Mouse (Mus musculus): ENCODE measurements around the gene Hoxa4. TPM values are rescaled to one million over a fixed set of nuclear protein-coding genes. Genes with fewer than 3 reads are reported as not detected.

Gene Hoxa4
- polyA plus RNA-seq, 1 experiment from 2014 or later: 0.35 TPM

GRCm38 (mm10) chr6:52235267-52235666 lies 43.7 kb upstream of the Hoxa4 start:
- peaks cover 3% of the 10 kb centered on the region; the same call in 1 of the 2 replicates for H3K27me3 ChIP-seq
- peak overlapping the region; percentile 100 for H3K9ac ChIP-seq (replicated peaks)
- H3K9me3 ChIP-seq: no peaks in the 10 kb centered on the region
- peak overlapping the region; percentile 100 for H3K27ac ChIP-seq
- peaks cover 45% of the 10 kb centered on the region for H3K36me3 ChIP-seq
- ATAC-seq (ENCODE audit: insufficient number of reproducible peaks, insufficient read depth, low FRiP score, low TSS enrichment, low read depth): peak; percentile 22; the same call in 1 of the 2 replicates
- H3K4me3 ChIP-seq (replicated peaks): peak overlapping the region; percentile 99
- 16% methylated on average over 9 of the region's 9 CpGs for WGBS
- H3K4me2 ChIP-seq: peak overlapping the region; percentile 96
- H3K4me1 ChIP-seq (replicated peaks): peaks cover 24% of the 10 kb centered on the region

- WGBS: under 1% methylated on average over 68 of the region's 68 CpGs
- Histone ChIP-seq H3K4me2 (peak overlapping the region; percentile 96), H3K9me3 (no peaks in the 10 kb centered on the region), H3K9ac (replicated peaks) (peak overlapping the region; percentile 100), H3K27me3 (peaks cover 3% of the 10 kb centered on the region; the same call in 1 of the 2 replicates), H3K4me3 (replicated peaks) (peak overlapping the region; percentile 99), H3K4me1 (replicated peaks) (peaks cover 24% of the 10 kb centered on the region), H3K36me3 (peaks cover 51% of the 10 kb centered on the region), H3K27ac (peak overlapping the region; percentile 100)
- peak; percentile 37 for ATAC-seq (ENCODE audit: insufficient number of reproducible peaks, insufficient read depth, low FRiP score, low TSS enrichment, low read depth)
Observed at GRCm38 (mm10) chr6:52234428-52235140, 43.0 kb upstream of the Hoxa4 start.

DNA sequence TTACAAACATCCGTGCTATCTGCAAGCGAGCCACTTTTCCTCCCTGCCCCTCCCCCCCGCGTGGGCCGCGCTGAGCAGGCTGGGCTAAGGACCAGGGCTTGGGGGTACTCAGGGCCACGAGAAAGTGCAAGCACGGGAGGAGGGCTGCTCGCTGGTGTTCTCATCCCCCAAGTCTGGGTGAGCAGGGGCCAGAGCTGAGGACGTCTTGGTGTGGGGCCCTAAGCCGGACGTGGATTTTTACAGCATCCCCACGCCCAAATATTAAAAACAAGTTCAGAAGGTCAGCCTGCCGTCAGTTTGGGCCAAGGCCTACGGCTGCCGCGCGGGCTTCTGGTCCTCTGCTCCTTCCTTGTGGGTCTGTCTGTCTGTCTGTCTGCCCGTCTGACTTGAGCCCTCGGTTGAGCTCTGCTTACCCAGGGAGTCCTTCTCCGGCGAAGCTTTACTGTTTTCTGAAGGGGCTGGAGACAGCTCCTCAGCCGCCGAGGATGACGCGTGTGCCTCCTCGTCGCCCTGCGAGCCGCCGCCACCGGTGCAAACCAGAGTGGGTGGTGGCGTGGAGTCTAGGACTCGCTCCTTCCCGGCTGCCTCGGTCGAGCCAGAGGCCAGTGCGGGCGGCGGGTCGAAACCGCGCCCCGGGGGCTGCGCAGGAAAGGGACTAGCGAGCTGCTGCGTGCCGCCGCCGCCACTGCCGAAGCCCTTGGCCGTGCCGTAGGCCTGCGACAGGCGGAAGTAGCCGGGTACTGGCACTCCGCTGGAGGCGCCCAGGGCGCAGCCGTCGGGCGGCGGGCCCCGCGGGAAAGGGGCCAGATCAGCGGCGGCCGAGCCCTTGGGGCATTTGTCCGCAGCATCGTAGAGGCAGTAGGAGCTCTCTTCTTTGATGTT lies 42.2 kb upstream of the Hoxa4 start:
- WGBS: under 1% methylated on average over 70 of the region's 70 CpGs
- peak overlapping the region; percentile 96 for H3K4me2 ChIP-seq
- H3K9ac ChIP-seq (replicated peaks): peak overlapping the region; percentile 100
- H3K27me3 ChIP-seq: peaks cover 3% of the 10 kb centered on the region; the same call in 1 of the 2 replicates
- peaks cover 57% of the 10 kb centered on the region for H3K36me3 ChIP-seq
- H3K9me3 ChIP-seq: no peaks in the 10 kb centered on the region
- ATAC-seq (ENCODE audit: insufficient number of reproducible peaks, insufficient read depth, low FRiP score, low TSS enrichment, low read depth): no peak
- peaks cover 24% of the 10 kb centered on the region for H3K4me1 ChIP-seq (replicated peaks)
- peak overlapping the region; percentile 99 for H3K4me3 ChIP-seq (replicated peaks)
- peak overlapping the region; percentile 100 for H3K27ac ChIP-seq

- H3K4me1 ChIP-seq (replicated peaks): peaks cover 24% of the 10 kb centered on the region
- H3K27me3 ChIP-seq: peaks cover 3% of the 10 kb centered on the region; the same call in 1 of the 2 replicates
- H3K4me3 ChIP-seq (replicated peaks): peak overlapping the region; percentile 99
- H3K27ac ChIP-seq: peak overlapping the region; percentile 100
- no peak for ATAC-seq (ENCODE audit: insufficient number of reproducible peaks, insufficient read depth, low FRiP score, low TSS enrichment, low read depth)
- peaks cover 59% of the 10 kb centered on the region for H3K36me3 ChIP-seq
- peak overlapping the region; percentile 96 for H3K4me2 ChIP-seq
- peak overlapping the region; percentile 100 for H3K9ac ChIP-seq (replicated peaks)
- WGBS: under 1% methylated on average over 23 of the region's 23 CpGs
- no peaks in the 10 kb centered on the region for H3K9me3 ChIP-seq
Observed at GRCm38 (mm10) chr6:52232984-52233545, 41.5 kb upstream of the Hoxa4 start.

GRCm38 (mm10) chr6:52232568-52232965 lies 41.0 kb upstream of the Hoxa4 start:
- Histone ChIP-seq H3K4me3 (replicated peaks) (peak overlapping the region; percentile 99), H3K4me2 (peak overlapping the region; percentile 96), H3K27me3 (peaks cover 3% of the 10 kb centered on the region; the same call in 1 of the 2 replicates), H3K4me1 (replicated peaks) (peaks cover 24% of the 10 kb centered on the region), H3K9ac (replicated peaks) (peak overlapping the region; percentile 100), H3K27ac (peak overlapping the region; percentile 100), H3K9me3 (no peaks in the 10 kb centered on the region), H3K36me3 (peaks cover 59% of the 10 kb centered on the region)
- under 1% methylated on average over 18 of the region's 18 CpGs for WGBS
- no peak for ATAC-seq (ENCODE audit: insufficient number of reproducible peaks, insufficient read depth, low FRiP score, low TSS enrichment, low read depth)

GRCm38 (mm10) chr6:52231885-52232567 lies 40.5 kb upstream of the Hoxa4 start:
- Histone ChIP-seq H3K9me3 (no peaks in the 10 kb centered on the region), H3K4me1 (replicated peaks) (peaks cover 23% of the 10 kb centered on the region), H3K4me3 (replicated peaks) (peak overlapping the region; percentile 99), H3K4me2 (peak overlapping the region; percentile 96), H3K27me3 (peaks cover 3% of the 10 kb centered on the region; the same call in 1 of the 2 replicates), H3K36me3 (peaks cover 59% of the 10 kb centered on the region), H3K27ac (peak overlapping the region; percentile 100), H3K9ac (replicated peaks) (peak overlapping the region; percentile 100)
- ATAC-seq (ENCODE audit: insufficient number of reproducible peaks, insufficient read depth, low FRiP score, low TSS enrichment, low read depth): no peak
- WGBS: 2% methylated on average over 18 of the region's 18 CpGs

DNA sequence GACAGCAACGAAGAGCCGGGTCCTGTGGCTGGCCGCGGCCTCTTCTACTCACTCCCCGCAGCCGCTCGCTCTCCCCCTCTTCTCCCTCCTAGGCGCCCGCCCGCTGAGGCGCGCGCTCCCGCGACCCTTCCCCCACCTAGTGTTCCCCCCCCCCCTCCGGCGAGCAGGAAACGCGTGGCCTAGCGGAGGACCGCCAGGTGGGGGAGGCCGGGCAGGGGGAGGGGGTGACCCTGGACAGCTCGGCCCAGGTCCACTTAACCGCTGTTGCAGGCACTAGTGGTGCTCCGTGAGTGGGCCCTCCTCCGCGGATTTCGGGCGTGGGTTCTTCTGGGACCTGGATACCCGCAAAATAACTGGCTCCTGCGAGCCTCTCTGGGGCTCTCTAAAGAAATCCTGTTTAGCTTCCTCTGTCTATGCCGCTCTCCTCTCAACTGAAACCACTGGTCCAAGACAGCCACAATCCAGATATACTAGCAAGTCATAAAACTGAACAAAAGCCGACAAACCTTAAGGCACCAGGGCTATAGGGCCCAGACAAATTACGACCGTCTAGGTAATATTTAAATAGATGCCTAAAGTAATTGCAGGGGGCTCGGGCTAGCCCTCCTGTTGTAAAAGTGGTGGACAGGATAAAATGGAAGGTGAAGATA lies 39.1 kb upstream of the Hoxa4 start, which contains the start of gene Hoxa9:
TSS of gene Hoxa9 (minus strand) at position 574 of the 650 bp plus-strand sequence.
- WGBS: under 1% methylated on average over 23 of the region's 36 CpGs
- peak within 1 kb of the TSS; percentile 96 for H3K4me2 ChIP-seq
- H3K9ac ChIP-seq (replicated peaks): peak within 1 kb of the TSS; percentile 100
- peaks cover 14% of the 10 kb centered on the region for H3K4me1 ChIP-seq (replicated peaks)
- no peaks in the 10 kb centered on the region for H3K9me3 ChIP-seq
- H3K27ac ChIP-seq: peak within 1 kb of the TSS; percentile 100
- no peaks in the 10 kb centered on the region; the same call in 1 of the 2 replicates for H3K27me3 ChIP-seq
- H3K4me3 ChIP-seq (replicated peaks): peak within 1 kb of the TSS; percentile 99
- peak; percentile 46 for ATAC-seq (ENCODE audit: insufficient number of reproducible peaks, insufficient read depth, low FRiP score, low TSS enrichment, low read depth)
- peaks cover 51% of the 10 kb centered on the region for H3K36me3 ChIP-seq

DNA sequence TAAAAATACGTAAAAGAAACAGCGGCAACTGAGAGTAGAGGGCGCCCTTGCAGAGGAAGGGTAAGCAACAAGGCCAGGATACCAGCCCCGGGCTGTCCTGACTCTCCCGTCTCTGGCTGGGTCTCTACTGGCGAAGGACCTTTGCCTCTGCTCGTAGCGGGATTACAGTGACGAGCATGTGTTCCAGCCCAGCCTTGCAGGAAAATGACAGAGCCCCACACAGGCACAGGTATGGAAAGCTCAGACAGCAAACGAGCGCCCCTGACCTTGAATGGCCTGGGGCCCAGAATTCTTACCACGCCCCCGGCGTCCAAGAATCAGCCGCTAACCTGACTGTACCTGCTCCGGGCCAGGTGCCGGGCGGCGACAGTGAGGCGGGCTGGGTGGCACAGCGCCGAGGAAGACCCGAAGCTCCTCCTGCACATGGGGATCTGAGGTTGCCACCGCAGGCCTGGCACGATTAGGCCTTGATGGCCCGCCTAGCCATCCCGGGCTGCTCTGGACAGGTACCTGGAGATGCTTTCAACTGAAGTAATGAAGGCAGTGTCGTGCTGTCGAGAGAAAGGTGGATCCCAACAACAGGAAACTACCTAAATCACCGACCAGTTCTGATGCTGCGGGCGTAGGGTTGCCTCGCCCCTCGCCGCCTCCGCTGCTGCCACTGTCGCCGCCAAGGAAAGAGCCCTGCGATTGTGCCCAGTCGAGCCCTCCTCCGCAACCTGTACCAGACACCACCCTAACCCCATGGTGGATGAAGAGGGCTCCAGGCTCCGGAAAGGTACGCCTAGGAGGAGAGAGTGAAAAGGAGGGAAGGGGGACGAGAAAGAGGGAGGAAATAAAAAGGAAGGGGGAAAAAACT lies 38.2 kb upstream of the Hoxa4 start:
- Histone ChIP-seq H3K36me3 (peaks cover 53% of the 10 kb centered on the region), H3K4me1 (replicated peaks) (peaks cover 7% of the 10 kb centered on the region; the same call in 1 of the 2 replicates), H3K4me3 (replicated peaks) (peak overlapping the region; percentile 78), H3K4me2 (peak overlapping the region; percentile 96), H3K27me3 (no peaks in the 10 kb centered on the region), H3K27ac (peak overlapping the region; percentile 100), H3K9ac (replicated peaks) (peak overlapping the region; percentile 100), H3K9me3 (no peaks in the 10 kb centered on the region)
- ATAC-seq (ENCODE audit: insufficient number of reproducible peaks, insufficient read depth, low FRiP score, low TSS enrichment, low read depth): no peak
- WGBS: under 1% methylated on average over 44 of the region's 44 CpGs
